Comparison of ENCODE assay signal across 8 mouse cellular contexts in the genomic region with DNA sequence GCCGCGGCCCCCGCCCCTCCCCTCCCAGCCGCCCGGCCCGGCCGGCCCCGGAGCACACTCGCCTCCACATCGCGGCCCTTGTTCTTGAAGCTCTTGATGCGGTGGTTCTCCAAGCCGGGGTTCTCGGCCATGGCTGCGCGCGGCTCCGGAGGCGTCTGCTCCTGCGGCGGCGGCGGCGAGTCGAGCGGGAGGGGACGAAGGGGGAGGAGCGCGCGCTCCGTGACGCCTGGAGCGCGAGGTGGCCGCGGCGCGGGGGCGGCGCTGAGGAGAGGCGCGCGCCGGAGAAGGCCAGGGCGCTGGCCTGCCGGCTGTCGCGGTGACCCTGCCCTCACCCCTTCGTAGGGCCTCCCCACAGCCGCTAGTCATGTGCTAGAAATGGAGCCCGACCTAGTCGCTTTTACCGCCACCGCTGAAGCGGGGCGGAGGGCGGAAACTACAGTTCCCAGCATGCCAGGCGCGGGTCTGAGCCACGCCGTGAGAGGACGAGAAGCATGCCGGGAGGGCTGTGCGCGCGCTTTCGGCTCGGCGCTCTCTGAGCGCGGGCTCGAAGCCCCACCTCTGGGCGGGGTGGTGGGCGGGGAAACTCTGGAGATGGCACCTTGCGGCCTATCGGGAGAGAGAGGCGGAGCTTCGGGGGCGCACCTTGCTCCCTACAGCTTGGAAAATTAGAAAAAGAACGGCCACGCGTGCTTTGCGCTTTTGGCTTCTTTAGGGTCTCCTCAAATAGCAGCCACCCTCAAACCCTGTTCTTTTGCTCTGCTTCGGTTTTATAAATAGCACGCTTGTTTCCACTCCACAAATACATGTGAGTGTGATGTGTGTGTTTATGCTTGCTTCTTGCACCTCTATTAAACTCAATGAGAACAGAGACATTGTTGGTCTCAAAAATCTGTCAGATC. TPM values are rescaled to one million over a fixed set of nuclear protein-coding genes. Genes with fewer than 3 reads are reported as not detected.
DNase-seq lines count a peak whose midpoint lies in the region; ATAC-seq and TF ChIP-seq lines count a peak whose summit lies in the region.

TSS of gene Kpna3 (minus strand) at position 214 of the 899 bp plus-strand sequence.

- H3K27me3 ChIP-seq in Patski, result peaks cover 3% of the 10 kb centered on the region
- no peaks in the 10 kb centered on the region for H3K27me3 ChIP-seq in hindbrain, embryonic 13.5 days

- H3K9me3 ChIP-seq in hindbrain, embryonic 13.5 days, result no peaks in the 10 kb centered on the region

- ATAC-seq in Patski, result peak; percentile 95
- ATAC-seq in hindbrain, embryonic 13.5 days (ENCODE audit: low FRiP score), result peak; percentile 99

- no peak for TF ChIP-seq CTCF in Patski (IDR thresholded peaks at IDR 0.05)

- no peaks in the 10 kb centered on the region for H3K36me3 ChIP-seq in hindbrain, embryonic 13.5 days

- POLR2A ChIA-PET in Patski (lab: Charles Lee), result interaction anchor here (0.6 kb wide), 1 partner anchor 1023 kb away, joined by 4 read pairs; no protein-coding TSS in a partner anchor

- peak within 1 kb of the TSS; percentile 88 for H3K4me3 ChIP-seq in hindbrain, embryonic 13.5 days

- CTCF ChIA-PET in Patski (lab: Charles Lee), result interaction anchor here (0.6 to 1.6 kb wide), 3 partner anchors 11 to 108 kb away, joined by 3 to 10 read pairs (median 3); partner anchors contain the start of gene Ebpl

- under 1% methylated on average over 76 of the region's 85 CpGs for WGBS in hindbrain, embryonic 13.5 days

- peak within 1 kb of the TSS; percentile 98 for H3K27ac ChIP-seq in hindbrain, embryonic 13.5 days

- peak within 1 kb of the TSS; percentile 65 for H3K4me2 ChIP-seq in hindbrain, embryonic 13.5 days

- H3K9ac ChIP-seq in hindbrain, embryonic 13.5 days, result peak within 1 kb of the TSS; percentile 91

- DNase-seq in Patski (ENCODE audit: low read depth, low spot score), result peak; percentile 93
- DNase-seq in cerebellum, postnatal 14 days, result peak; percentile 98 to 99
- peak; percentile 93 to 94 for DNase-seq in frontal cortex, postnatal 14 days (ENCODE audit: low spot score in 2 of 2)
- DNase-seq in layer of hippocampus, postnatal 25 days (ENCODE audit: extremely low spot score in 1 of 2, low spot score in 1 of 2), result peak; percentile 76 to 90
- peak; percentile 98 for DNase-seq in lung, postnatal 25 days (ENCODE audit: low spot score)
- peak; percentile 99 for DNase-seq in retina, embryonic 14.5 days (ENCODE audit: low spot score)
- DNase-seq in thymus, postnatal 4 days, result peak; percentile 98

- peaks cover 26% of the 10 kb centered on the region for H3K4me1 ChIP-seq in hindbrain, embryonic 13.5 days (replicated peaks)

- in situ Hi-C loops in Patski (cut with MboI; ENCODE audit: low pct_unique_long_range_greater_than_20kb), result loop anchor here (5.0 to 10.0 kb wide), 2 partner anchors 65 to 108 kb away; no protein-coding TSS in a partner anchor

RNA-seq across cellular contexts. Expression of gene Kpna3, which starts in this region (rescaled TPM):
- polyA plus RNA-seq in Patski (2021), result 37.7 TPM
- polyA plus RNA-seq in hindbrain, embryonic 13.5 days (2015; fragmentation: Nextera tagmentation; extraction: Ambion mirVana), result 74.3 and 75.1 TPM in 2 replicates
- 10 to 100 TPM; 67.5 to 71.4 TPM for total RNA-seq in layer of hippocampus, postnatal 25 days (2021)

Comparison
In these comparisons a context has a peak if more than half of its experiments do, and no peak if none do; other contexts are left out.
1. Peak in every context shown above with its lines: DNase-seq, ATAC-seq, H3K4me3 ChIP-seq and H3K27ac ChIP-seq.